Mouse (Mus musculus): ENCODE data around the gene Tulp1. TPM values are rescaled to one million over a fixed set of nuclear protein-coding genes. Genes with fewer than 3 reads are reported as not detected.

The Tulp1 gene
- not detected for polyA plus RNA-seq (2015; fragmentation: Illumina TruSeq; extraction: RNeasy Lipid Tissue Mini Kit (QIAGEN cat#74804); ENCODE audit: low read depth, low replicate concordance)

DNA sequence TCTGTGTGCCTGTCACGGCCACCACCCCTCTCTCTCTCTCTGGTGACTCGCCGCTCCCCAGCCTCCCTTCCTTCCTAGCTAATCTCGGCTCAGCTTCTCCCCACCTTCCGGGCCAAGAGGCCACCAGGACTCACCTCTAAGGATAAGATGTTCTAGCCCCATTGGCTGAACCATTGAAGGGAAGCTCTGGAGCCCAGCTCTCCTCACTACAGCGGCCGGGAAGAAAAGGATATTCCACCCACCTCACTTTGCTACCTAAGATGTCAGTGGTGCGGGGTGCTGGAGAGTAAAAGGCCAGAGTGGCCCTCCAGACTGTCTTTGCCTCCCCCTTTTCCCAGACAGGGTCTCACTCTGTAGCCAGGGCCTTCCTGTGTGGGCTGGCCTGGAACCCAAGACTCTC is at the start of gene Tulp1:
Tulp1 (minus strand) TSS at position 101 of the 400 bp plus-strand sequence.

DNA sequence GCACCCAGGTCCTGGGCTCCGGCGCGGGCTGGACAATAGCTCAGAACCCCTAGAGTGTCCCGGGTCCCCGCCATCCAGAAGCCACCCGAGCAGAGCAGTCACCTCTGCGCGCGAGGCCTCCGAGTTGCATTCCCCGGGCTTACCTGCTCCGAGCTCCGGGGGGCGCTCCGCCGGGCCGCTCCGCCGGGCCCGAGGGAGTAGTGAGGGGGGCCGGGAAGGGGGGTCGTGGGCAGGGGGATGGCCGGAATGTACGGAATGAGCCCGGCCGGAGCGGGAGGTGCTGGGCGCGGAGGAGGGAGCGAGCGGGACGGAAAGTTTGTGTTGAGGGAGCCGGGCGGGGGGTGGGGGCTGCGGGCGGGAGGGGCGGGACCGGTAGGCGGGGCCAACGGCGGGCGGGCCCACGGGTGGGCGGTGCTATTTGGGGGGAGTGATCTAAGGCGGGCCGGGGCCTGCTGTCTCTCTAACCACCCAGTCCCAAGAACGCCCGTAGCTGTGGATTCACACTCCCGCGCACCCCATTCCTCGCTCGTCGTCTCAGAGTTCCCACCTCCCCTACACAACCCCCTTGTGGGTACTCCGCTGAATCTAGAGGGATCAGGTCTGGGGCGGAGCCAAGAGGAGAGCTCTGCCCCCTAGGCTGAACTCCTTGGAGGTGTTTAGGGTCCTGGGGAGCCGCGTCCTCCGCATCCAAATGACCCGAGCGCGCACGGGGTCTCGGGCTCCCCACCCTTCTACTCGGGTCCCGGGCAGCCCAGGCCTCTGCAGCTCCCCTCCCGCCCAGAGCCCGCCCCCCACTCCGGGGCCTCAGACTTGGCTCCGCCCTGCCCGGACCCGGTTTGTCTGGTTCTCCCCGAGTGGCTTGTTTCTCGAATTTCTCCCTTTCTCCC is 14.3 kb downstream of the Tulp1 start, which contains the start of gene Tead3:
Tead3 (minus strand) TSS at position 352 of the 887 bp plus-strand sequence.

GRCm38 (mm10) chr17:28328366-28328928 is 36.6 kb downstream of the Tulp1 start, which contains the start of gene Rpl10a:
TSS of gene Rpl10a (plus strand) at chr17:28328471.

GRCm38 (mm10) chr17:28313212-28313879 is 51.7 kb downstream of the Tulp1 start, which contains the start of gene Fance:
TSS of gene Fance (plus strand) at chr17:28313519.

Other genes with a start within 250 kb of the Tulp1 start
- gene Scube3, start 223.1 kb downstream of the Tulp1 start, polyA plus RNA-seq (2015; fragmentation: Illumina TruSeq; extraction: RNeasy Lipid Tissue Mini Kit (QIAGEN cat#74804); ENCODE audit: low read depth, low replicate concordance), result 2.9 TPM
- gene Zfp523, start 188.1 kb downstream of the Tulp1 start, polyA plus RNA-seq (2015; fragmentation: Illumina TruSeq; extraction: RNeasy Lipid Tissue Mini Kit (QIAGEN cat#74804); ENCODE audit: low read depth, low replicate concordance), result 92.9 TPM
- gene Def6, start 157.4 kb downstream of the Tulp1 start, polyA plus RNA-seq (2015; fragmentation: Illumina TruSeq; extraction: RNeasy Lipid Tissue Mini Kit (QIAGEN cat#74804); ENCODE audit: low read depth, low replicate concordance), result 1.7 TPM
- gene Ppard, start 132.5 kb downstream of the Tulp1 start, polyA plus RNA-seq (2015; fragmentation: Illumina TruSeq; extraction: RNeasy Lipid Tissue Mini Kit (QIAGEN cat#74804); ENCODE audit: low read depth, low replicate concordance), result 15.0 TPM
- gene Fance, start 51.7 kb downstream of the Tulp1 start, polyA plus RNA-seq (2015; fragmentation: Illumina TruSeq; extraction: RNeasy Lipid Tissue Mini Kit (QIAGEN cat#74804); ENCODE audit: low read depth, low replicate concordance), result 21.7 TPM
- 605 TPM for gene Rpl10a, start 36.8 kb downstream of the Tulp1 start, polyA plus RNA-seq (2015; fragmentation: Illumina TruSeq; extraction: RNeasy Lipid Tissue Mini Kit (QIAGEN cat#74804); ENCODE audit: low read depth, low replicate concordance)
- gene Tead3, start 14.4 kb downstream of the Tulp1 start, polyA plus RNA-seq (2015; fragmentation: Illumina TruSeq; extraction: RNeasy Lipid Tissue Mini Kit (QIAGEN cat#74804); ENCODE audit: low read depth, low replicate concordance), result 1.9 TPM
- 18.4 TPM for gene Fkbp5, start 152.3 kb upstream of the Tulp1 start, polyA plus RNA-seq (2015; fragmentation: Illumina TruSeq; extraction: RNeasy Lipid Tissue Mini Kit (QIAGEN cat#74804); ENCODE audit: low read depth, low replicate concordance)
- gene Armc12, start 165.6 kb upstream of the Tulp1 start, polyA plus RNA-seq (2015; fragmentation: Illumina TruSeq; extraction: RNeasy Lipid Tissue Mini Kit (QIAGEN cat#74804); ENCODE audit: low read depth, low replicate concordance), result not detected
- gene Clpsl2, start 184.2 kb upstream of the Tulp1 start, polyA plus RNA-seq (2015; fragmentation: Illumina TruSeq; extraction: RNeasy Lipid Tissue Mini Kit (QIAGEN cat#74804); ENCODE audit: low read depth, low replicate concordance), result not detected
- gene Clps, start 195.5 kb upstream of the Tulp1 start, polyA plus RNA-seq (2015; fragmentation: Illumina TruSeq; extraction: RNeasy Lipid Tissue Mini Kit (QIAGEN cat#74804); ENCODE audit: low read depth, low replicate concordance), result not detected
- 5.4 TPM for gene Lhfpl5, start 210.4 kb upstream of the Tulp1 start, polyA plus RNA-seq (2015; fragmentation: Illumina TruSeq; extraction: RNeasy Lipid Tissue Mini Kit (QIAGEN cat#74804); ENCODE audit: low read depth, low replicate concordance)

Measured in brain, adult 10 weeks (tissue).